Mouse (Mus musculus) lung, adult 2 months (tissue): ENCODE measurements around the gene Slc16a11.

Source experiments
- CTCF ChIP-seq: fragments of 200-500 bp; IDR thresholded peaks from 2 replicates; pipeline ENCODE4 v1.5.1; 2011; ENCODE audit warnings: mild to moderate bottlenecking, low read length, control low read depth; ENCODE audit not compliant: insufficient read depth
- POLR2A ChIP-seq: fragments of 200-500 bp; IDR thresholded peaks from 2 replicates; pipeline ENCODE4 v1.6.1; 2011; ENCODE audit warnings: low read depth, mild to moderate bottlenecking, control low read depth, low read length, borderline replicate concordance; ENCODE audit errors: extremely low read depth

DNA sequence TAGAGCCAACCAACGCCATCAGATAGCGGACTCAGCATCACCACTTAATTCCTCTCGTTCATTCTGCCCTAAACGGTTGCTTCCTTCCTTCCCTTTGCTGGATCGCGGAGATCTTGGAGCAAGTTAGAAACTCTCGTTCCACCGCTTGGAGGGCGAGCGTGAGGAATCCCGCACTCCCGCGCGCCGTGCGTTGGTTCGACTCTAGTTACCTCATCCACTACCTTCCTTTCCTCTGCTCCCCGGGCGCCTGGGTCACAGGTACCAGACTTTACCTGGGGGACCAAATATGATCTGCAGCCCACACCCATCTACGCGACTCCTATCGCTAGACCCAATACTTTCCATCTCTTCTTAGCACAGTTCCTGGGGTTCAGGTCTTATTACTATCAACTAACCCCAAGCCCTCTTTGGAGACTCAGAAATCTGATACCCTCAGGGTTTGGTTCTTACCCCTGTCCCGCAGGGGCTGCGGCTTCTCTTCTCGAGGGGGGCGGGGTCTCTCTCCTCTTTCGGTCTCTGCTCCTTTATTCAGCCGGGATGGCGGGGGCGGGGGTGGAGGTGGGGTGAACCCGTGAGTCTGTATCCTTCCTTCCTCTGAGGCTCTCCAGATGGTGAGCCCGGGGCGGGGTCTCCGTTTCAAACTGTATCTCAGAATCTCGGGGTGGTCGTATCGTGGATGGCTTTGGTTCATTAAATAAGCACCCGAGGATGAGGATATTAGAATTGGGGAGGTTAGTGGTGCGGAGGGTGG, 16.9 kb downstream of the Slc16a11 start, which contains the start of gene Bcl6b:
- TF ChIP-seq CTCF, result no peak
- no peak for TF ChIP-seq POLR2A
